Mouse (Mus musculus) ES-Bruce4 (cell line): ENCODE results near the gene Ern2. TPM values are rescaled to one million over a fixed set of nuclear protein-coding genes. Genes with fewer than 3 reads are reported as not detected.

Source experiments
- H3K27ac ChIP-seq: 2 replicates; pipeline ENCODE4 v1.5.1; 2012; ENCODE audit warnings: low read length, inconsistent platforms; ENCODE audit not compliant: insufficient read depth
- H3K27me3 ChIP-seq: 2 replicates; pipeline ENCODE4 v1.6.1; 2012; ENCODE audit warnings: mild to moderate bottlenecking, low read length, inconsistent platforms; ENCODE audit not compliant: control insufficient read depth, poor library complexity, insufficient read depth, severe bottlenecking
- H3K36me3 ChIP-seq: 2 replicates; pipeline ENCODE4 v1.6.1; 2012; ENCODE audit warnings: inconsistent platforms, mild to moderate bottlenecking, low read length, moderate library complexity; ENCODE audit not compliant: control insufficient read depth, poor library complexity, insufficient read depth, severe bottlenecking
- H3K4me1 ChIP-seq: one replicate; pipeline ENCODE4 v1.8.1; 2011; ENCODE audit warnings: low read length; ENCODE audit not compliant: control insufficient read depth, insufficient read depth
- H3K4me3 ChIP-seq: 2 replicates; pipeline ENCODE4 v1.5.1; 2011; ENCODE audit warnings: low read depth, mild to moderate bottlenecking, low read length
- H3K9ac ChIP-seq: 2 replicates; pipeline ENCODE4 v1.6.1; 2012; ENCODE audit warnings: low read depth, mild to moderate bottlenecking, inconsistent platforms; ENCODE audit not compliant: poor library complexity, severe bottlenecking
- H3K9me3 ChIP-seq: replicated peaks from 2 replicates; pipeline ENCODE4 v1.6.1; 2012; ENCODE audit warnings: mild to moderate bottlenecking, low read length, inconsistent platforms; ENCODE audit not compliant: control insufficient read depth, poor library complexity, insufficient read depth, severe bottlenecking
- CTCF ChIP-seq: IDR thresholded peaks from one replicate; pipeline ENCODE4 v1.8.1; 2011; ENCODE audit warnings: low read depth, low read length
- EP300 ChIP-seq: IDR thresholded peaks from 2 replicates; pipeline ENCODE4 v1.6.1; 2011; ENCODE audit warnings: low read depth, low read length; ENCODE audit not compliant: insufficient read depth
- POLR2A ChIP-seq: IDR thresholded peaks from one replicate; pipeline ENCODE4 v1.8.1; 2011; ENCODE audit warnings: low read length; ENCODE audit not compliant: insufficient read depth
- polyA plus RNA-seq: library from polyadenylated mRNA; stranded (reverse); fragments of >200 nt; gene quantifications from 2 replicates; pipeline ENCODE4 v1.2.4, GENCODE M21; 2011; ENCODE audit warnings: low read depth; ENCODE audit not compliant: missing spikeins, insufficient read depth, insufficient read length

Ern2 gene
- polyA plus RNA-seq, 1 experiment = not detected

- TF ChIP-seq POLR2A = no peak
- no peak for TF ChIP-seq EP300
- no peak for TF ChIP-seq CTCF
- H3K4me3 ChIP-seq = no peak overlapping the region
- H3K36me3 ChIP-seq = no peaks in the 10 kb centered on the region
- H3K9me3 ChIP-seq = no peaks in the 10 kb centered on the region; the same call in none of the 2 replicates
- no peaks in the 10 kb centered on the region for H3K4me1 ChIP-seq
- no peak overlapping the region for H3K9ac ChIP-seq
- H3K27me3 ChIP-seq = no peaks in the 10 kb centered on the region
- H3K27ac ChIP-seq = no peak overlapping the region
Measured at GRCm38 (mm10) chr7:122196771-122197170, 10.8 kb upstream of the Ern2 start.

- H3K9me3 ChIP-seq = no peaks in the 10 kb centered on the region; the same call in none of the 2 replicates
- no peak overlapping the region for H3K27ac ChIP-seq
- no peaks in the 10 kb centered on the region for H3K4me1 ChIP-seq
- H3K9ac ChIP-seq = no peak overlapping the region
- no peaks in the 10 kb centered on the region for H3K36me3 ChIP-seq
- H3K4me3 ChIP-seq = no peak overlapping the region
- no peak for TF ChIP-seq POLR2A
- TF ChIP-seq EP300 = no peak
- TF ChIP-seq CTCF = no peak
- H3K27me3 ChIP-seq = no peaks in the 10 kb centered on the region
Measured at GRCm38 (mm10) chr7:122193919-122194318, 7.9 kb upstream of the Ern2 start.

GRCm38 (mm10) chr7:122191097-122191496, 5.1 kb upstream of the Ern2 start:
- Histone ChIP-seq H3K27ac (no peak overlapping the region), H3K4me3 (no peak overlapping the region), H3K9me3 (no peaks in the 10 kb centered on the region; the same call in none of the 2 replicates), H3K27me3 (no peaks in the 10 kb centered on the region), H3K36me3 (no peaks in the 10 kb centered on the region), H3K4me1 (no peaks in the 10 kb centered on the region), H3K9ac (no peak overlapping the region)
- no peak for TF ChIP-seq POLR2A
- TF ChIP-seq EP300 = no peak
- no peak for TF ChIP-seq CTCF

GRCm38 (mm10) chr7:122189484-122189883, 3.5 kb upstream of the Ern2 start:
- Histone ChIP-seq H3K9ac (no peak overlapping the region), H3K36me3 (no peaks in the 10 kb centered on the region), H3K9me3 (no peaks in the 10 kb centered on the region), H3K4me3 (no peak overlapping the region), H3K27ac (no peak overlapping the region), H3K4me1 (no peaks in the 10 kb centered on the region), H3K27me3 (no peaks in the 10 kb centered on the region)
- TF ChIP-seq EP300 (no peak), CTCF (peak; percentile 69)

GRCm38 (mm10) chr7:122184569-122184968, 1.4 kb downstream of the Ern2 start:
- Histone ChIP-seq H3K4me1 (no peaks in the 10 kb centered on the region), H3K36me3 (no peaks in the 10 kb centered on the region), H3K27ac (no peak overlapping the region), H3K9me3 (no peaks in the 10 kb centered on the region), H3K9ac (no peak overlapping the region), H3K4me3 (no peak overlapping the region), H3K27me3 (no peaks in the 10 kb centered on the region)
- TF ChIP-seq CTCF (no peak), POLR2A (no peak), EP300 (no peak)

- no peaks in the 10 kb centered on the region for H3K36me3 ChIP-seq
- no peak overlapping the region for H3K9ac ChIP-seq
- H3K9me3 ChIP-seq = no peaks in the 10 kb centered on the region
- H3K27ac ChIP-seq = no peak overlapping the region
- no peak overlapping the region for H3K4me3 ChIP-seq
- TF ChIP-seq EP300 (no peak), POLR2A (no peak), CTCF (no peak)
- H3K27me3 ChIP-seq = no peaks in the 10 kb centered on the region
- H3K4me1 ChIP-seq = no peaks in the 10 kb centered on the region
Measured at GRCm38 (mm10) chr7:122180720-122181119, 5.3 kb downstream of the Ern2 start.
